Mouse (Mus musculus) effector memory CD4-positive, alpha-beta T cell, adult 7 months (primary cell): ENCODE measurements around the gene E2f2. TPM values are rescaled to one million over a fixed set of nuclear protein-coding genes. Genes with fewer than 3 reads are reported as not detected.

ENCODE experiments used
- polyA plus RNA-seq: library from polyadenylated mRNA; unstranded; fragments of 100-300 nt; shearing (Covaris generic); gene quantifications from one replicate; pipeline ENCODE4 v1.2.1, GENCODE M21; 2017

The E2f2 gene
- polyA plus RNA-seq = 2.9 TPM

DNA sequence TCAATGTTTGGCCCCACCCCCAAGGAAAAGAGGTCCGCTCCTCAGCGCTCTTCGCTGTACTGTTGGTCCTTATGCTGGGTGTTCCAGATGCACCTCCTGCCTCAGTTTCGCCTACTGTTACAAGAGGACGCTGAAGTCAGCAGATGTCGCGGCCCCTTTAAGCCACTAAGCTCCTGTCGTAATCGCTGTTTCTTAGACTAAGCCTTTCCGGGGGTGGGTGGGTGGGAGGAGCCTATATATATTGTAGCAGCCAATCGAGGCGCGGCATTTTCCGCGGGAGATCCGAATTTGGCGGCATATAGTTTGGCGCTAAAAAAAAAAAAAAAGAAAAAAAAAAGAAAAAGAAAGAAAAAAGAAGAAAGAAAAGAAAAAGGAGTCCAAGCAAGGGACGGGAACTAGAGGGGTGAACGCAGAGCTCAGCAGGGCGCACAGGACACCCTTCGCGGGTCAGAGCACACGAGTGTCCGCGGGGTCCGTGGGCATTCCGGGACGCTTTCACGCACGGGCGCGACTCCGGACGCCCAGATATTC is at the start of gene E2f2:
Gene E2f2, plus strand, starts transcription at position 384 of the 531 bp plus-strand sequence.

DNA sequence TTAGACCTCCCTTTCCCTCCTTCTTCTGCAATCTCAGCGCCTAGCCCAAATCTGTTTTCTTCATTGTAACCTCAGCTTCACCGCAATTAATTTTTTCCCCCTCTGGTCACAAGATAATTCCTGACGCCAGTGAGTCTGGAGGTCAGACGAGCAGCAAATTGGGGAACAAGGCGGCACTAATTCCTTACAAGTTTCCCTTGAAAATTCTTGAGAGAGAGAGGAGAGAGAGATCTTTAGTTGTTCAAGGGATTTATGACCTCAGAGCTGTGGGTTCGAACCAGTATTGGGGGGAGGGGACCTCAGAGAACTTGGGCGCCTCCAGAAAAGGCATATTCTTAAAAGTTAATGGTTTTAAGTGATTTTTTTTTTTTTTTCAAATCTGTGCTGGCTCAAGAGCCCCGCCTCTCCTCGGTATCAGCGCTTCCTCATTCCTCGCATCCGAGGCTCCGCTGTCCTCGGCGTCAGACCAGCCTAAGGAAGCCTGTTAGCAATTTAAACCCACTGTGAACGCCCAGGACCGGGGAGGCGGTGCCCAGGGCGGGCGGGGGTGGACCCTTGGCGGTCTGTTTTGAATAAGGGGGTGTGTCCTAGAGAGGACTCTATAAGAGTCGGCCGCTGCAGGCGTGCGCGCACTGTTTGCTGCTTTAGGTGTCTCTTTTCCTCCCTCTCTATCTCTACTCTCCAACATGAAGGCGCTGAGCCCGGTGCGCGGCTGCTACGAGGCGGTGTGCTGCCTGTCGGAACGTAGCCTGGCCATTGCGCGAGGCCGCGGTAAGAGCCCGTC is 28.8 kb upstream of the E2f2 start, which contains the start of gene Id3:
Gene Id3, plus strand, starts transcription at position 305 of the 784 bp plus-strand sequence.

DNA sequence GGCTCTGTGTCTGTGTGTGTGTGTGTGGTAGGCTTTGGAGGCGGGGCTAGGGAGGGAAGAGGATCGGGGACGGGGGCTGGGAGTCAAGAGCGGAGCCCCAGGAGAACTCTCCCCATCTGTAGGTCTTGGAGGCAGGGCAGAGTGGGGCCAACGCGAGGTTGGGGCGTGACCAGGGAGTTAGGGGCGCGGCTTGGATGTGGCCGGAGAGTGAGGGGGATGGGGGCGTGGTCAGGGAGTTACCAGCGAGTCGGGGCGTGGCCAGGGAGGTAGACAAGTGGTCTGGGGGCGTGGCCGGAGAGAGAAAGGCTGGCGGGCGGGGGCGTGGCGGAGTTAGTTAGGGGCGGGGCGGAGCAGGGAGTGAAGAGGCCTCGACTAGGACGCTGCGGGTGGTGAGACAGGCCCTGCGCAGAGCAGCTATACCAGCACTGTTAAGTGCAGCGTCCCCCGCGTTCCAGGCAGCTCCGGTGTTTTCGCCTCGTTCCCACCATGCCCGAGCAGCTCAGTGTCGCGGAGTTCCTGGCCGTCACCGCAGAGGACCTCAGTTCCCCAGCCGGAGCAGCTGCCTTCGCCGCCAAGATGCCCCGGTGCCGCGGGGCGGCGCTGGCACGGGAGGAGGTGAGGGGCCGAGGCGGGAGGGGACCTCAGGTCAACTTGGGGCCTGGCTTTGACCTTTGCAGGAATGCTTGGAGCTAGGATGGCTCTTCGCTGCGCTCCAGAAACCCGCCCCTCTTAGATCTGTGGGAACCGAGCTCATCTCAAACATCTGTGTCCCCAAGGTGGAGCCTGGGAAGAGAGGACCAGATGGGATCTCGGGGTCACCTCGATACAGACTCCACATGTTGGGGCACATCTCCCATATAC is 34.1 kb downstream of the E2f2 start, which contains the start of gene Asap3:
Gene Asap3, plus strand, starts transcription at position 333 of the 861 bp plus-strand sequence.

Other genes with a start within 250 kb of the E2f2 start
- 38.1 TPM for gene Hmgcl, start 225.9 kb upstream of the E2f2 start, polyA plus RNA-seq
- 33.1 TPM for gene Gale, start 208.7 kb upstream of the E2f2 start, polyA plus RNA-seq
- 249 TPM for gene Lypla2, start 199.8 kb upstream of the E2f2 start, polyA plus RNA-seq
- gene Pithd1, start 185.1 kb upstream of the E2f2 start, polyA plus RNA-seq = 50.7 TPM
- gene Eloa, start 150.6 kb upstream of the E2f2 start, polyA plus RNA-seq = 51.7 TPM
- 306 TPM for gene Rpl11, start 119.0 kb upstream of the E2f2 start, polyA plus RNA-seq
- 12.6 TPM for gene Id3, start 28.9 kb upstream of the E2f2 start, polyA plus RNA-seq
- gene Asap3, start 34.0 kb downstream of the E2f2 start, polyA plus RNA-seq = not detected
- gene Tcea3, start 75.3 kb downstream of the E2f2 start, polyA plus RNA-seq = not detected
- gene Zfp46, start 112.3 kb downstream of the E2f2 start, polyA plus RNA-seq = 5.9 TPM
- 109 TPM for gene Hnrnpr, start 138.5 kb downstream of the E2f2 start, polyA plus RNA-seq